Mouse (Mus musculus) retina, adult 2 months (tissue): Measurements from ENCODE around the gene Dnase1l3.

Experiments
- DNase-seq: peaks from one replicate; pipeline ENCODE4 v3.0.0-alpha.2; 2012; ENCODE audit warnings: low read depth, low spot score

The Dnase1l3 gene

DNA sequence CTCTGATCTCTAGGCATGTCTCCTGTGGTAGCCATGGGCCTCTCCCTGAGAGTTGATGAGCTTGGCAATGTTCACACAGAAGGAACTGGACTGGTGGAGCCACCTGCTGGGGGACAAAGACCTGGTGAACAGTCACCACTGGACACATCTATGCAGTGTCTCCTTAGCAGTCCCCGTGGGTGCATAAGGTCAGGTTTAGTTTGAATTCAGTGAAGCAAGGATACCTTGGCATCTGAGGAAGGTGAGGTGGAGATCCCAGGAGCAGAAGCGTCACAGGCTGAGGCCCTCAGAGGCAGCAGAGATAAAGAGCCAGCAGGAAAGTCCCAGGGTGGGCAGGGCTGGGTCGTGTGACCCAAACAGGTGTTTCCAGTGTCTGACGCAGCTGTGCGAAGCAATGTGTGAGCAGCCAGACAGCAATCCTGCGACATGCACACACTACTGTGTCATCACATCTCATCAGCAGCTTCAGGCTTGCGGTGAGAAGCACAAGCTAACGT lies at the start of gene Dnase1l3:
TSS of gene Dnase1l3 (minus strand) at position 303 of the 497 bp plus-strand sequence.
- DNase-seq: no peak

DNA sequence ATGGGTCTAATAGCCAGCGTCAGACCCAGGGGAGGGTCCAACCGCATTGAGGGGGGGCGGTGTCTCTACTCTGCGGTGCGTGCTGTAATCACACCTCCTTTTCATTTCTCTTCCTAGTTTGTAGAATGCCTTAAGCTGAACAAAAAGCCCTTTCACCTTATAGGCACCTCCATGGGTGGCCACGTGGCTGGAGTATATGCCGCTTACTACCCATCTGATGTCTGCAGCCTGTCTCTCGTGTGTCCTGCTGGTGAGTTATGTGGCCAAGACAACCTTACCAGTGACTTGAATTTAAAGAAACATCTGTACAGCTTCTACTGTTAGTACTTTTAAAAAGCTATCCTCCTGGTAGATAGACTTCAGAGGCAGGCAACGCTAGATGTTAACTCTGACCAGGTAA lies 48.2 kb upstream of the Dnase1l3 start:
- no peak for DNase-seq

DNA sequence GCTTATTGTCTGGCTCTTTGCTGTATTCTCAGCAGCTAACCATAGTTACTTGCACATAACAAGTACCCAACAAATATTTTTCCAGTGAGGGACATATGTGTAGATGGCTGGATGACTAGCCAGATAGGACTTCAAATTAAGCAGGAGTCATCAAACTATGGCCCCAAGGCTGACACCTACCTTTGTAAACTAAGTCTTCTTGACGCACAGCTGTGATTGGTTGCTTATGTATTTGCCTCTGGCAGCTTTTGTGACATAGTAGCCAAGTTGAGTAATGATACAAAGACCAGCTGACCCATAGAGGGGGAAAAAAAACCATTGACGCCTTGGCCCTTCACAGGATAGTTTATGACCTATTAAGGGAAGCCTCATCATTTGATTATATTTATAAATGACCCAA lies 47.7 kb upstream of the Dnase1l3 start:
- DNase-seq: no peak

DNA sequence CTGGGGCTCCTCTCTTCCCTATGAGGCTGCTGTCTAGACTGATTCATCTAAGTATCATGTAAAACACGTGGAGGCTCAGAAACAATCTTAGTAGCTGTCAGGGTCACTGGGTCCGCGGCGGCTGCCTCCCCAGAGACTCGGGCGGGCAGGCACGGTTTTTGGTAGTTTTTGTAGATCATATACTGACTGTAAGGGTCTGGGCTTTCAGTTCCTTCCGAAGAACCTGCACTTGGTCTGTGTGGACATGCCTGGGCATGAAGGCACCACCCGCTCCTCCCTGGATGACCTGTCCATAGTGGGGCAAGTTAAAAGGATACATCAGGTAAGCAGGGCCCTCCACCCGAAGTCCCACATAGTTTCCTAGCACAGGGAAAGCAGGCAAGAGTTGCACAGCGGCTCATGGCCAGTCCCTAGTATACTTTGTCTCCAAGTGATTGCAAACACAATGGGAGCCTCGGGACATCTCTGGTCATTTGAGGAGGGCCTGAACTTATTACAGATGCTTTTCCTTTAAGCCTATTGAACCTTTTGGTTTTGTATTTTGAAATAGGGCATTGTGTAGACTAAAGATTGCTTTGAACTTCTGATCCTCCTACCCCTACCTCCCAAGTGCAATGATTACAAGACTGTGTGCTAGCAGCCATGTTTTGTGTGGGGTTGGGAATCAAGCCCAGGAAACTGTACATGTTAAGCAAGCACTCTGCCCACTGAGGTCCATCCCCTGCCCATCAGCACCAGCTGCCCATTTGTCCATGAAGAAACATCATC lies 46.7 kb upstream of the Dnase1l3 start:
- no peak for DNase-seq

GRCm38 (mm10) chr14:8040179-8040578 lies 45.8 kb upstream of the Dnase1l3 start:
- DNase-seq: no peak

- DNase-seq: peak; percentile 47
Observed at GRCm38 (mm10) chr14:8038791-8039448, 44.5 kb upstream of the Dnase1l3 start.

- no peak for DNase-seq
Observed at GRCm38 (mm10) chr14:8038150-8038549, 43.8 kb upstream of the Dnase1l3 start.

GRCm38 (mm10) chr14:8036406-8036805 lies 42.0 kb upstream of the Dnase1l3 start:
- DNase-seq: no peak

- DNase-seq: no peak
Observed at GRCm38 (mm10) chr14:8035951-8036350, 41.6 kb upstream of the Dnase1l3 start.

GRCm38 (mm10) chr14:8034561-8034960 lies 40.2 kb upstream of the Dnase1l3 start:
- no peak for DNase-seq

DNA sequence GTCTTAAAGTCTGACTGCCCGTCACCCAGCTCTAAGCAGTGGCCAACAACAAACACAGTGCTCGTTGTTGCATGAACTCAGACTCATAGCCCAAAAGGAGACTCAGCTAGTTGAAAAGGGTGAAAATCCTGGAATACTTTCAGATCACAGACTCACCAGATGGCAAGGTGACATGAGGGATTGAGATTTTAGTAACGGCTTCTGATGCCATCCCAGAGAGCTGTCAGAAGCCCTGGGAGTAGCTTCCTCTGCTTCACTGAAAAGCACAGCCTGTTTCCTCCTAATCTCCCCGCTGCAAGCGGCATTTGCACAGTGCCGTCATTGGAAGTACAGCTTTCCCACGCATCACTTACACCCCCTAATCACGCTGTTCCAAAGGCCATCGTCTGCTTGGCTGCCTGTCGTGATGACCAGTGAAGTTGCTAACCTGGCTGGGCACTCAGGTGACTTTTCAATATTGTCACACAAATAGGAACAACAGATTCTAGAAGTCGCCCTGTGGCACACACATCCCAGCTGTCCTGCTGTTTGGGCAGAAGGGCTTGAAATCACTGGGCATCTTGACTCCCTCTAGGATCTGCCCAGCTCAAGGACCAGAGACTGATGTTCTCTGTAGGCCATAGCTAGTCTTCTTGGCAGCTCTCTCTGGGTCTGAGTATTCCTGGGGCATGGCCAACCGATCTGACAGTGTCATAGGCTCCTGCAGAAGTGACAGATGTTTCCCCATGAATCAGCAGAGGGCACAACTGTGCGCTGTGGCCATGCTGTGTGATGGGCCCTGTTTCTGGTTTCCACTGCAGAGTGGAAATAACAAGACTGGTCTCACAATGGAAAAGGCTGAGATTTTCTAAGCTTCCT lies 37.9 kb upstream of the Dnase1l3 start:
- DNase-seq: no peak

GRCm38 (mm10) chr14:8030535-8030934 lies 36.2 kb upstream of the Dnase1l3 start:
- DNase-seq: no peak

DNA sequence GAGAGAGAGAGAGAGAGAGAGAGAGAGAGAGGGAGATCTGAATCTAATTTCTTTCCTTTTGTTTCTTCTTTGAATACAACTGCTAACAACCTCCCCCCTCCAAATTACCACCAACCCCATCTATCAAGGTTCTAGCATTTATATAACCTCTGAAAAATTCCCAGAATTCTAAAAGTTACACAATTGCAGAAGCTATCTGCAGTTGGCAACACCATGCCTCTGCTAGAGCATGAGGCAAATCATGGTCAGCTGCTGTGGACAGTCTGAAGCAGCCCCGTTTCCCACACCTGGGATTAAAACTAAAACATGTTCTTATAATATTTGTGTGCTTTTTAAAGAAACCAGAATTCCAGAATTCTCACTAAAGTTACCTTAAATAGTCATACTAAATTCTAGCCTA lies 35.4 kb upstream of the Dnase1l3 start:
- DNase-seq: no peak

DNA sequence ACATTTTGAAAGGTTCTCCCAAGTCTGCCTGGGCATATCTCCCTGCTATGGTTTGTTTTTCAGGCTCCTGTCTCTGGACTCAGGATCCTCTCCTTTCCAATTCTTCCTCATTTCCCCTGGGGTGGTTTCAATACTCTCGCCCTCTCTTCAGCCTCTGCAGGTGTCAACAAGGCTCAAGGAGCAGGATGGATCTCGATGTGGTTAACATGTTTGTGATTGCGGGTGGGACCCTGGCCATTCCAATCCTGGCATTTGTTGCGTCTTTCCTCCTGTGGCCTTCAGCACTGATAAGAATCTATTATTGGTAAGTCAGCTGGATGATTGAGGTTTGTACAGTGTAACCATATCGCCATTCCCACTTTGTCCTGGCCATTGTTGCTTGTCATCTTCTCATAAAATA lies 33.7 kb upstream of the Dnase1l3 start:
- no peak for DNase-seq

GRCm38 (mm10) chr14:8026769-8027531 lies 32.6 kb upstream of the Dnase1l3 start:
- DNase-seq: no peak

DNA sequence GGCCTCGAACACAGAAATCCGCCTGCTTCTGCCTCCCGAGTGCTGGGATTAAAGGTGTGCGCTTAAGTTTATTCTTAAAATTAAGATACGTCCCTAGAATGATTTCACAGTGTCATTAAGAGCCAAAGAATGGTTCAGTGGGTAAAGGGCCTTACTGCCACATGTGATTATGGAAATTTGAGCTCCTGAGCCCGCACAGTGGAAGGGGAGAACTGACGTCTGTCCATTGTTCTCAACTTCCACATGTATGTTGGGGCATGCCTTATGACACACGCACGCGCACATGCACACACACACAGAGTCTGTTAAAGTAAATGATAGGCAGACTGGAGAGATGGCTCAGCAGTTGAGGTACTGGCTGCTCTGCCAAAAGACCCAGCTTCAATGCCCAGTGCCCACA lies 30.6 kb upstream of the Dnase1l3 start:
- DNase-seq: no peak

DNA sequence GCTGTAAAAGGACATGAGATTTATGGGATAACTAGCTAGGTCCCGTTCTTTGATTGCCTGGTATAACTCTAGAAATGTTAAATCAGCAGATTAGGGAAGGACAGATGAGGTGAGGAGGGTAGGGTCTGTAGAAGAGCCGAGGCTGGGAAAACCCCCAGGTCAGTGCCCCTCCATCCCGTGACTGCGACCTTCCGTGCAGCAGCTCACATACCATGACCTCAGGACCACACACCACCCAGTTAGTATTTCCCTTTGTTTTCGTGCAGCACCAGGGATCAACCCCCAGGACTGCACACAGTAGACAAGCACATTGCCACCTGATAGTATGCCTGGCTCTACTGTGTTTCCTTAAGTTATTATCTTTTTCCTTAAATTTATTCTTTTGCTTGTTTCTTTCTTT lies 30.1 kb upstream of the Dnase1l3 start:
- no peak for DNase-seq

DNA sequence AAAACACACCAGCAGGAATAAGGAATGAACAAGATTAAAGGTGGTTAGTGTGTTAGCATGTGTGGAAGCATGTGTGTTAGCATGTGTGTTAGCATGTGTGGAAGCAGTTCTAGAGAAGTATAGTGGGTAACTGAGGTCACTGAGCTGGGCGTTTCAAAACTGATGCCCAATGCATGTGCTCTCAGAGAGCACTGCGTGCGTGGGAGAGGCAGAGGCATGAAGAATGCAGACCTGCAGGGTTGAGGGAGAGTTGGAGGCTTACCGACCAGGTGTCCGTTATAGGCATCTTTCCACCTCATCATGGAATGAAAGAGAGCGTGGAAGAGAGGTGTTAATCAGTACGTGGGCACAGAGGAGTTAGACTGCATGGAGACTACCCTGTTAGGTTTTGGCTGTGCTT lies 26.2 kb upstream of the Dnase1l3 start:
- no peak for DNase-seq

DNA sequence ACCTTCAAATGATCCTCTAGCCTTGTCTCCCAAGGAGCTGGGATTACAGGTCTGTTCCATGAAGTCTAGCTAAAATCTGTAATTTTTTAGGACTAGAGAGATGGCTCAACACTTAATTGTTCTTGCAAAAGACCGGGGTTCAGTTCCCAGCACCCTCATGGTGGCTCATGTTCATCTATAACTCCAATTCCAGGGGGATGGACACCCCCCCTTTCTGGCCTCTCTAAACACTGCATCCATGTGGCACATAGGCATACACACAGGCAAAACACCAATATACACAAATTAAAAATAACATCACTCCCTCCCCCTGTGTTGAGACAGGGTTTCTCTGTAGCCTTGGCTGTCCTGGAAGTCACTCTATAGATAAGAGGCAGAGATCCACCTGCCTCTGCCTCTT lies 25.6 kb upstream of the Dnase1l3 start:
- DNase-seq: no peak

DNA sequence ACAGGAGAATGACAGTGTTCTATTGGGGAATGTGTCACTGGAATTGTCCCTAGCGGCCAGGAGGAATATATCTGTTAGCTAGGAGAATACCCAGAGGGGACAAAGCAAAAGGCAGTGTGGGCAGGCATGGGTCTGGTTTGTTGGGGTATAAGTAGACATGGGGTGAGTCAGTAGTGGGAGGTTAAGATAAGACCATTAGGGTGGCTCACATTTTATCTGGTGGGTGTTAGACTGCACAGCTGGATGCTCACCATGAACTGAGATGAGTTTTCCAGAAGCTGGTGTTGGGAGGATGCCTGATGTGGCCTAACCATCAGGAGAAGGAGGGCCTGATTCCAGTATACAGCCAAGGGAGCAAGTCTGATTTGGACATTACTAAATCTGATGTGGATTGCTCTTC lies 22.6 kb upstream of the Dnase1l3 start:
- no peak for DNase-seq

GRCm38 (mm10) chr14:8016276-8016675 lies 21.9 kb upstream of the Dnase1l3 start:
- DNase-seq: no peak
